Mouse (Mus musculus) liver, adult 2 months (tissue): ENCODE data around the gene Enho.

Experiments
- CTCF ChIP-seq: fragments of 200-500 bp; IDR thresholded peaks from 2 replicates; pipeline ENCODE4 v1.5.1; 2011; ENCODE audit warnings: low read depth, low read length, control low read depth
- POLR2A ChIP-seq: fragments of 200-500 bp; IDR thresholded peaks from 2 replicates; pipeline ENCODE4 v1.6.1; 2011; ENCODE audit warnings: low read length, control low read depth; ENCODE audit not compliant: insufficient read depth; ENCODE audit errors: extremely low read depth

GRCm38 (mm10) chr4:41636882-41637635, 3.1 kb downstream of the Enho start:
- TF ChIP-seq CTCF (no peak), POLR2A (no peak)
